Mouse (Mus musculus): Measurements from ENCODE around the gene Gpcpd1.

- TF ChIP-seq POLR2A (IDR thresholded peaks at IDR 0.05; ENCODE audit: control insufficient read depth, low read depth, low read length) (no peak), CTCF (IDR thresholded peaks at IDR 0.05; ENCODE audit: control insufficient read depth, insufficient read depth, insufficient replicate concordance, low read depth, low read length) (peak; percentile 60; the same call in 1 of the 2 replicates)
Observed at GRCm38 (mm10) chr2:132516130-132517030, 71.1 kb downstream of the Gpcpd1 start.

All from testis, adult 2 months (tissue).